Mouse (Mus musculus) embryonic facial prominence, embryonic 12.5 days (tissue): ENCODE results near the gene Olfm3. TPM values are rescaled to one million over a fixed set of nuclear protein-coding genes. Genes with fewer than 3 reads are reported as not detected.

Source experiments
- ATAC-seq: fragments of 200-750 bp; cut with Nextera tagmentation; 2 replicates; pipeline ENCODE4 v1.8.0; 2017; ENCODE audit not compliant: insufficient number of reproducible peaks, insufficient read depth, low FRiP score, low TSS enrichment
- H3K27ac ChIP-seq: fragments of 300-500 bp; sonication (generic); 2 replicates; pipeline ENCODE4 v1.5.1; 2016; ENCODE audit warnings: mild to moderate bottlenecking
- H3K27me3 ChIP-seq: fragments of 300-500 bp; sonication (generic); 2 replicates; pipeline ENCODE4 v1.6.1; 2016; ENCODE audit warnings: mild to moderate bottlenecking, moderate library complexity
- H3K36me3 ChIP-seq: fragments of 300-500 bp; sonication (generic); 2 replicates; pipeline ENCODE4 v1.6.1; 2016; ENCODE audit warnings: mild to moderate bottlenecking
- H3K4me1 ChIP-seq: fragments of 300-500 bp; sonication (generic); 2 replicates; pipeline ENCODE4 v1.6.1; 2016
- H3K4me2 ChIP-seq: fragments of 300-500 bp; sonication (generic); replicated peaks from 2 replicates; pipeline ENCODE4 v1.6.1; 2016; ENCODE audit warnings: mild to moderate bottlenecking, moderate library complexity
- H3K4me3 ChIP-seq: fragments of 300-500 bp; sonication (generic); 2 replicates; pipeline ENCODE4 v1.5.1; 2016; ENCODE audit warnings: mild to moderate bottlenecking
- H3K9ac ChIP-seq: fragments of 300-500 bp; sonication (generic); 2 replicates; pipeline ENCODE4 v1.6.1; 2016; ENCODE audit warnings: mild to moderate bottlenecking, moderate library complexity
- H3K9me3 ChIP-seq: fragments of 300-500 bp; sonication (generic); 2 replicates; pipeline ENCODE4 v1.6.1; 2016; ENCODE audit warnings: mild to moderate bottlenecking, moderate library complexity
- WGBS: fragments of 180-500 bp; shearing (Covaris S2); methylation state at CpG from one replicate; pipeline ENCODE4 v1.1.7; 2016; 5-methylcytosine and 5-hydroxymethylcytosine counted together
- polyA plus RNA-seq: library from polyadenylated mRNA; unstranded; fragments of >200 nt; fragmentation: Nextera tagmentation; extraction: Ambion mirVana; gene quantifications from 2 replicates; pipeline ENCODE4 v1.2.1, GENCODE M21; 2016

Gene Olfm3
- polyA plus RNA-seq, 1 experiment from 2014 or later: 0.63 TPM

DNA sequence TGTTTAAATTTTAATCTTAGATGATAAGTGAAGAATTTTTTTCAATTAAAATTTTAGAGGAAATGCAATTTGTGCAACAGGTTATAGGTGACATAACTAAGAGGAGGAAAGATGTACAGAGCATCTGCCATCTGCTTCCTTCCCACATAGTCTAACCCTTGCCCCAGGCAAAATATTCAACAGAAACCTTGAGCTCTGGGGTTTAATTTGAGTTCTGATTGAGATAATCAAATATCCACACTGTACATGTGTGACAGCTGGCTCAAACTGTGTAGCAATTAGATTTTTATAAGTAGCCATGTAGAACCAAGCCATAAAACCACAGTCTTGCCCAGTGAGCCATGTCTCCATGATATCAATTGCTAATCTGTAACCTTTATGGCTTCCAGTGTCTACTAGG, 179.1 kb downstream of the Olfm3 start:
- Histone ChIP-seq H3K27ac (no peak overlapping the region), H3K36me3 (no peaks in the 10 kb centered on the region), H3K4me1 (peaks cover 5% of the 10 kb centered on the region; the same call in 1 of the 2 replicates), H3K4me3 (no peak overlapping the region), H3K27me3 (no peaks in the 10 kb centered on the region), H3K9ac (no peak overlapping the region), H3K4me2 (no peak overlapping the region), H3K9me3 (no peaks in the 10 kb centered on the region)
- no peak for ATAC-seq

DNA sequence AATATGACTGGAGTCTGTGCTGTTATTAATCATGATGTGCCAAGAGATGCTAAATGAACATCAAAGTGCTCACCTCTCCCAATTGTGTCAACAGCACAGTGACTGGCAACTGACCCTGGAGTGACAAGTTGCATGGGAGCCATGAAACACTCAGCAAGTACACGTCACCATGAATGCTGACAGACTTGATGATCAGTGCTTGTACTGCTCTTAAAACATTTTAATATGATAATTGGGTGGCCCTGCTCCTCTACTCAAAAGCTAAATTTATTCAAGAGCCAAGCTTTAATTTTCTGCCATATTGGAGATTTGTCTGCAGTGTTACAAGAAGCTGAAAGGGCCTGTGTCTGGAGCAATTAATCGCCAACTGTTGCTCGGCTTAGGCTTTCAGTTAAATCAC, 184.4 kb downstream of the Olfm3 start:
- 77% methylated on average over 3 of the region's 3 CpGs for WGBS

DNA sequence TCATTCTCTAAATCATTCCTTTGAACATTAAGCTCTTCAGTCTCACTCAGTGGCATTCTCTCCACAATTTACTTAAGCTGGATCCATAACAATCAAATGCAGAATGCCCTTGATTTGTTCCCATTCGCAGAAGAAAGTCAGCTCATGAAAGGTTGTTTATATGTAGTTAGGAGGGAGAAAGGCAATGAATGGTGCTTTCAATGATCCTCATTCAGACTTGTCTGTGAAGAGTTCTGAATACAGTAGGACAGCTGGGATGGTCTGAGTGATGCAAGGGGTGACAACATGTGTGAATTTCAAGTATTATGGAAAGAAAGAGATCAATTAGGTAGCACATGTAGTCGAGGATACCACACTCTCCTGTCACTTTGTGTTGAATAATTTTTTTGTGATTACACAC, 186.8 kb downstream of the Olfm3 start:
- ATAC-seq: no peak
- Histone ChIP-seq H3K36me3 (no peaks in the 10 kb centered on the region), H3K4me3 (no peak overlapping the region), H3K4me1 (no peaks in the 10 kb centered on the region), H3K27ac (no peak overlapping the region), H3K9ac (no peak overlapping the region), H3K4me2 (no peak overlapping the region), H3K9me3 (no peaks in the 10 kb centered on the region), H3K27me3 (no peaks in the 10 kb centered on the region)
- WGBS: 45% methylated on average over 2 of the region's 2 CpGs

More for the DNA sequence above, 184.4 kb downstream of the Olfm3 start:
- H3K9me3 ChIP-seq: no peaks in the 10 kb centered on the region
- ATAC-seq: no peak
- no peaks in the 10 kb centered on the region for H3K27me3 ChIP-seq
- H3K4me2 ChIP-seq: no peak overlapping the region
- H3K9ac ChIP-seq: no peak overlapping the region
- no peaks in the 10 kb centered on the region for H3K36me3 ChIP-seq
- no peaks in the 10 kb centered on the region for H3K4me1 ChIP-seq
- no peak overlapping the region for H3K27ac ChIP-seq
- no peak overlapping the region for H3K4me3 ChIP-seq

DNA sequence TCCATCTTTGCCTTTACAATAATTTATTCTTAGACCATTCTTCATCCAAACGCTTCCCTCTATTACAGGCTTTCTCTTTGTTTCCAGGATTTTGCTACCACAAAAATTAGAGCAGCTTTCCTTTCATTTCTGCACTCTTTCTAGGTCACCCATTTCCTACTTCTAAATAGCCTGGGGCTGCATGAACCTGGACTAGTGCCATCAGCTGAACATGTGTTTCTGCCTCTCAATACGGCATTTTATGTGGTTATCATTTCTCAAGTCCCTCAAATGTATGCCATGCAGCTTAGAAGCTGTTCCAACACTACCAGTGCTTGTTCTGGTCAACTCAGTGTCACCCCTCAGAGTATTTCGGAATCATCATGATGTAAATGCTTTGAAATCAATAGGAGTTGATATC, 191.6 kb downstream of the Olfm3 start:
- H3K4me2 ChIP-seq: no peak overlapping the region
- H3K27ac ChIP-seq: no peak overlapping the region
- no peak for ATAC-seq
- WGBS: 62% methylated on average over 3 of the region's 3 CpGs
- H3K4me3 ChIP-seq: no peak overlapping the region
- no peaks in the 10 kb centered on the region for H3K27me3 ChIP-seq
- H3K4me1 ChIP-seq: no peaks in the 10 kb centered on the region
- H3K9me3 ChIP-seq: no peaks in the 10 kb centered on the region
- H3K9ac ChIP-seq: no peak overlapping the region
- no peaks in the 10 kb centered on the region for H3K36me3 ChIP-seq

DNA sequence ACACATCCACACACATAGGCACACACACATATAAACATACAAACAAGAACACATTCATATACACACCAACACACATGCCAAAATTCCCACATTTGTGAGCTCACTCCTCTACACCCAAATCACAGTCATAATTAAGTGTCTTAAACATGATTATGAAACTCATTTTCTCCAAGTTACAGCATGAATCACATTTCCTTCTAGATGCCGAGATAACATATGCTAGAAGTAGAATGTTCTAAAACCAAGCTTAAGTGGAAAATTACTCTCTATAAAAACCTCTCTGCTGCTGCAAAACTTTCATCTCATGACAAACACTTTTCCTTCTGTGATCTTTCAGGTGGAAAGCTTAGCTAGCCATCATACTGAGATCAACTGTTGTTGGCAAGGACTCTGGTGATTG, 195.7 kb downstream of the Olfm3 start:
- no peak for ATAC-seq
- no peak overlapping the region for H3K4me2 ChIP-seq

DNA sequence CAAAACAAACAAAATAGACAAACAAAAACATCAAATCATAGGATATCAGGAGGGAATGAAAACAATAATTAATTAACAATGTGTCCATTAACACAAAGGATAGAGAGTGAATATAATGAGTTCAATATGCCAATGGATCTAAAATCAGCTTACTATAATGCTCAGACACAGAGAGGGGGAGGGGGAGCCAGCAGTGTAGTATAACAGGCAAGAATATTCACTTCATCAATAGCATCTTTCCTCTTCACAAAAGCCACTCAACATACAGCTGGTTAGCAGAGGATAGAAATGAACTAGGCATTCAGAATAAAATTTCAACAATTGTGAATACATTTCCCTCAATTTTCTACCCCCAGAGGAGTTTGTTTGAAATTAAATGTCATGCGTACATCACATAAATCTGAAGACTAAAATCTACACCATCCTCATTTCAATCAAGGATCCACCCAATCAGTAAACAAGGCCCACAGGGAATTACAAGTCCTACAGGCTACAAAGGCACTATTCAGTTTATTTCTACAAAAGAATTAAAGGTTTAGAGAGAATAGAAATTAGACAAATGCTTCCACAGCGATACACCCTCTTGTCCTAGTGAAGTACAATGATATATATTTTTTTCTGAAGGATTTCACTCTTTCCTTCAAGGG, 200.4 kb downstream of the Olfm3 start:
- no peaks in the 10 kb centered on the region for H3K4me1 ChIP-seq
- ATAC-seq: no peak
- 77% methylated on average over 2 of the region's 2 CpGs for WGBS
- no peak overlapping the region for H3K4me3 ChIP-seq
- H3K9me3 ChIP-seq: no peaks in the 10 kb centered on the region
- H3K4me2 ChIP-seq: no peak overlapping the region
- no peak overlapping the region for H3K27ac ChIP-seq
- no peak overlapping the region for H3K9ac ChIP-seq
- H3K27me3 ChIP-seq: no peaks in the 10 kb centered on the region
- H3K36me3 ChIP-seq: no peaks in the 10 kb centered on the region

More for the DNA sequence above, 195.7 kb downstream of the Olfm3 start:
- H3K27ac ChIP-seq: no peak overlapping the region
- H3K9me3 ChIP-seq: no peaks in the 10 kb centered on the region
- H3K4me1 ChIP-seq: no peaks in the 10 kb centered on the region
- no peak overlapping the region for H3K9ac ChIP-seq
- no peaks in the 10 kb centered on the region for H3K27me3 ChIP-seq
- no peak overlapping the region for H3K4me3 ChIP-seq
- H3K36me3 ChIP-seq: no peaks in the 10 kb centered on the region
- WGBS: 68% methylated on average over 1 of the region's 1 CpGs

DNA sequence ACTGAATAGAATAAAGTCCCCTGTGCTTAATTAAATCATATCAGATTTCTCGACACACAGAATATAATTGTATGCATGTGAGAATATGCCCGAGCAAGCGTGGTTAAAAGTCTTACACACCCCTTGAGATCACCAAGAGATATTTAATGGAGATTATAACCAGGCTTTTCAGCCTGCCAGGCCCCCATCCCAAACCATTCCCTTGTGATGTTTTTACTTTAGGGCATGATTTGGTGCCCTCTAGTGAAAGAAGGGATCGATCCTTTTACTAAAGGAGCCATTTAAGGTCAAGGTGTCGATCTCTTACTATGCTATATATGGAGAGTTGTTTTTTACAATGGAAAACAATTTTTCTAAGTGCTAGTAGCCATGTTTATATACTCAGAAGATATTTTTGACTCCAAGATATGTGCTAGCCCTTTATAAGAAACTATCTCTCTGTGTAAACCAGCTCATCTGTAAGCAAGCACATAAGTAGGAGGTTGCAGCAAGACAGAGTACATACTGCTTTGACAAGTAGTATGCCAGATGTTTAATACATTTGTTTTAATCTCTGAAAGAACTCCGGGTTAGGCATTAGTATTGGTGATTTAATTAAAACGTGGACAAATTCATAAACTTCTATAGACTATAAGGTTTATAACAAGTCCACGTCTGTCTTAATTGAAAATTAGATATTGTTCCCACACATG, 201.1 kb downstream of the Olfm3 start:
- H3K9ac ChIP-seq: no peak overlapping the region
- WGBS: 29% methylated on average over 8 of the region's 8 CpGs
- ATAC-seq: no peak
- H3K4me1 ChIP-seq: no peaks in the 10 kb centered on the region
- no peaks in the 10 kb centered on the region for H3K36me3 ChIP-seq
- no peak overlapping the region for H3K4me3 ChIP-seq
- H3K27ac ChIP-seq: no peak overlapping the region
- no peaks in the 10 kb centered on the region for H3K9me3 ChIP-seq
- H3K27me3 ChIP-seq: no peaks in the 10 kb centered on the region
- no peak overlapping the region for H3K4me2 ChIP-seq

DNA sequence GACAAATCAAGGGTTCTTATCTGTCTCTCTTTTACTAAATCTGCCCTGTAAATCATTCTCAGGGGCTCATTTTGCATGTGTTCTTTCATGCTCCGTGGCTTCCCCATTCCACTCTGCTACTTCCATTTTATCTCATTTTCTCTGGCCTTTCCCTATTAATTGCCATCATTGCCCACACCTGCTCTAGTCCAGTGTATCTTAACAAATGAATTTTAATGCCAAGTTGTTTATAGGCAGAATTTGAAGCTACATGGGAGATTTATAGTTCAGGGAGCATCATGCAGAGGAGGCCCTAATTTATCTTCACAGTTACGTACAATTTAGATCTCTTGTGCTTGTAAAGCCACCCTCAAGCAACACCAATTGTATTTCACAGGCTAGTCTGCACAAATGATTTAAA, 241.8 kb downstream of the Olfm3 start:
- ATAC-seq: no peak
- no peak overlapping the region for H3K9ac ChIP-seq
- no peaks in the 10 kb centered on the region for H3K36me3 ChIP-seq

DNA sequence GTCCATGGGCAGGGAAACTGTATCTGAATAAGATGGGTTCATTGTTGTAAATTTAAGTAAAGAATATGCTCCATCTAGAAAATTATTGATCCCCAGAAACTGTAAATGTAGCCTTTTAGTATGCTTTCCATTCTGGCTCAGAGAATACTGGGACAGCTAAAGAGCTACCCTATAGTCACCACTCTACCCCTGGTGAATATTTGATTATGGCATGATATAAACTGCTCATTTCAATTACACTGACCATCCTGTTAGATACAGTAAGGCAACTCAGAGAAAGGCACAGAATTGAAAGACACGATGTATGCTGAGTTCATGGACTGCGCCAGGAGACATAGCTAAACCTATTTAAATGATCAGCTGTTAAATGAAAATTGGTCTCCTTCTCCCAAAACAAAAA, 242.4 kb downstream of the Olfm3 start:
- Histone ChIP-seq H3K27me3 (no peaks in the 10 kb centered on the region), H3K4me2 (no peak overlapping the region), H3K4me3 (no peak overlapping the region), H3K36me3 (no peaks in the 10 kb centered on the region), H3K9ac (no peak overlapping the region), H3K9me3 (no peaks in the 10 kb centered on the region), H3K27ac (no peak overlapping the region), H3K4me1 (no peaks in the 10 kb centered on the region)
- no peak for ATAC-seq
- WGBS: 83% methylated on average over 2 of the region's 2 CpGs

More for the DNA sequence above, 241.8 kb downstream of the Olfm3 start:
- Histone ChIP-seq H3K9me3 (no peaks in the 10 kb centered on the region), H3K4me1 (no peaks in the 10 kb centered on the region), H3K27ac (no peak overlapping the region), H3K4me3 (no peak overlapping the region), H3K4me2 (no peak overlapping the region), H3K27me3 (no peaks in the 10 kb centered on the region)
- 57% methylated on average over 2 of the region's 2 CpGs for WGBS

DNA sequence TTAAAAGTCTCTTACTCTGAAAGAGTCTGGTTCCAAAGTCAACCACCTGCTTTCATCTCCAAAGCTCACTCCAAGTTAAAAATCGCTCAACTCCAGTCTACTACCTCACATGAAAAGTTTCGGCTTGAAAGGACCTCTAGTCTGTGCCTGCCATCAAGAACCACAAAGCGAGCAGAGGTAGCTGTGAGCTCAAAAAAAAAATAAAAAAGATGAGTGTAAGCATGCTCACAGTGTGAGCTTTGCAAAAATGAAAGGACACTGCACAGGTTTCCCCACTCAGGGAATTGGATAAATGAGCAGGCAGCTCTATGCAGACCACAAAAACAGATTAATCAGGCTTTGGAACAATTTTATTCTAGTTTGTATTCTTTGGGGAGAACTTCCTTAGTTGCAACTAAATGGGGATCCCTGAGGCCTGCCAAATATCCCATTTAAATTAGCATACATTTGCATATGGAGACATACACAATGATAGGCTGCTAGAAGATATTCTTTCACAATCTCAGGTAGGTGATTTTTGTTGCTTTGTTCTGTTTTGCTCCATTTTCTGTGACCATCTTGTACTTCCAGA, 255.1 kb downstream of the Olfm3 start:
- no peaks in the 10 kb centered on the region for H3K9me3 ChIP-seq
- no peaks in the 10 kb centered on the region for H3K27me3 ChIP-seq
- no peak overlapping the region for H3K4me2 ChIP-seq
- ATAC-seq: no peak
- no peak overlapping the region for H3K4me3 ChIP-seq
- H3K4me1 ChIP-seq: no peaks in the 10 kb centered on the region
- no peak overlapping the region for H3K27ac ChIP-seq
- H3K9ac ChIP-seq: no peak overlapping the region
- H3K36me3 ChIP-seq: no peaks in the 10 kb centered on the region
- 79% methylated on average over 3 of the region's 3 CpGs for WGBS

DNA sequence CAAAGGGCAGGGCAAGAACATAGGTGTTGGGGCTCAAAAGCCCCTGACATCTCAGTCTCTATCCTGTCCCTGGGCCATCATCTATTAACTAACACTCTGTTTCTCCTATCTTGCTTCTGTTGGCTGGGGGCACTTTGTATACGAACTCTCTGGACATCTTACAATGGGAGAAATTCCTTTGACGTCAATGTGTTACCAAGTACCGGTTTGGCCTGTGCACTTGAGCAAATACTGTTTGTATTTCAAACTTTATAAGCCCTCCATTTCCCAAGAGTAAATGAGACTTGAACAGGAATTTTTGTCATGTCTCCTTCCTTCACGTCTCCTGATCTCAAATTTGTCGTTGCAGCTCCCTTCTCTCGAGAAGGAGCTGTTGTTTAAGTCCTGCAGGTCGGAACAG, 270.7 kb downstream of the Olfm3 start:
- WGBS: 82% methylated on average over 7 of the region's 7 CpGs
- no peaks in the 10 kb centered on the region for H3K36me3 ChIP-seq
- H3K27ac ChIP-seq: no peak overlapping the region
- no peaks in the 10 kb centered on the region for H3K4me1 ChIP-seq
- H3K9ac ChIP-seq: no peak overlapping the region
- H3K4me2 ChIP-seq: no peak overlapping the region
- H3K4me3 ChIP-seq: no peak overlapping the region
- H3K9me3 ChIP-seq: no peaks in the 10 kb centered on the region
- ATAC-seq: no peak
- no peaks in the 10 kb centered on the region for H3K27me3 ChIP-seq
